Mouse (Mus musculus): ENCODE data around the gene Eci2.
"Not testable (repeated sequence)": the region's sequence is repeated elsewhere in the genome, so short reads cannot be mapped to it uniquely, and the experiment has no call there.

Gene Eci2

GRCm38 (mm10) chr13:34991581-34992273, 35.2 kb downstream of the Eci2 start:
- DNase-seq: no peak

DNA sequence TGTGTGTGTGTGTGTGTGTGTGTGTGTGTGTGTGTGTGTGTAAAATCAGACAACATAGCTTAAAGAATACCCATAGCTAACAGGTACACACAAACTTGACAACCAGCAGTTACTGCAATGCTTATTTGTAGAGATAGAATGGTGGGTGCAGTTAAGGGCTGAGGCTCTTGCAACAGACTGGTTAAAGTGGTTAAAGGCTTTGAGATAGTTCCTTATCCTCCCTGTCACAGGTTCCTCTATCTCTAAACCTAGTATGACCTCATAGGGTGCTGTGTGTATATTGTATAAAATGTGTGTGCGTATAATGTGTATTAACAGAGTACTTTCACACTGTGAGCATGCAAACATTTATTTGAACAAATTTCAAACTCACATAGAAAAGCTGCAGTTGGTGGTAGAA, 43.4 kb downstream of the Eci2 start:
- DNase-seq: not testable (repeated sequence)

- not testable (repeated sequence) for DNase-seq
Measured at GRCm38 (mm10) chr13:34978635-34979034, 48.3 kb downstream of the Eci2 start.

- DNase-seq: no peak
Measured at GRCm38 (mm10) chr13:34977410-34977809, 49.5 kb downstream of the Eci2 start.

GRCm38 (mm10) chr13:34976116-34976515, 50.8 kb downstream of the Eci2 start:
- DNase-seq: no peak

GRCm38 (mm10) chr13:34973770-34974169, 53.1 kb downstream of the Eci2 start:
- no peak for DNase-seq

GRCm38 (mm10) chr13:34973149-34973548, 53.7 kb downstream of the Eci2 start:
- DNase-seq: no peak

DNA sequence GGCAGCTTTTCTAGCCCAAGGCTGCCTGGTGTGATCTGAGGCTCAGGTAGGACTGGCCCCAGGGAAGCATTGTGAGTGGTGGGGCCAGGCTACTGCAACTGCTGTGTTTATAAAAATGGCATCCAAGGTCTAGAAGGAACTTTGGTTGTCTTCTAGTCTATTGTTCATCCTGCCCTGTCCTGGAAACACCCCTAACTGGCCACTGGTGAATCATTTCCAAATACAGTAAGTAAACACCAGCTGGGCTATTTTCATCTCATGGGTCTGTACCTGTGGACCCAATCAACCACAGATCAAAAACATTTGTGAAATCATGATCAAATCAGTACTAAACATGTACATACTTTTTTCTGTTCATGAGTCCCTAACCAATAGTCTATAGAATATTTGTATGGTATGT, 54.4 kb downstream of the Eci2 start:
- not testable (repeated sequence) for DNase-seq

DNA sequence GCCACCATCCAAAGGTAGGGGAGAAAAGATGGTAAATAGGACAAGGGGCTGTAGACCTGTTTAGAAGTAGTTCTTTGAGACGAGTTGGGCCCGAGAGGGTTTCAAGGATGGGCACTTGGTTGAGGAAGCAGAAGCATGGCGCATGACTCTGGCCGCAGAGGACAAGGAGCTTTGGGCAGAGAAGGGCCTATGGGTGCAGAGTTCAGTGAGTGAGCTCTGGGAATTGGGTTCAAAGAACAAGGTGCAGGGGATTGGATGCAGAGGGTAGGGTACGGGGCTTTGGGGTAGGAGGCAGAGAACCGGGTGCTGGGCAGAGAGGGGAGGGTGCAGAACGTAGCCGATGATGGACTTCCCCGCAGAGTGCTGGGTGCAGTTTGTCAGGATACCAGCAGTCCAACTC, 61.2 kb downstream of the Eci2 start:
- DNase-seq: not testable (repeated sequence)

GRCm38 (mm10) chr13:34964866-34965265, 62.0 kb downstream of the Eci2 start:
- DNase-seq: no peak

DNA sequence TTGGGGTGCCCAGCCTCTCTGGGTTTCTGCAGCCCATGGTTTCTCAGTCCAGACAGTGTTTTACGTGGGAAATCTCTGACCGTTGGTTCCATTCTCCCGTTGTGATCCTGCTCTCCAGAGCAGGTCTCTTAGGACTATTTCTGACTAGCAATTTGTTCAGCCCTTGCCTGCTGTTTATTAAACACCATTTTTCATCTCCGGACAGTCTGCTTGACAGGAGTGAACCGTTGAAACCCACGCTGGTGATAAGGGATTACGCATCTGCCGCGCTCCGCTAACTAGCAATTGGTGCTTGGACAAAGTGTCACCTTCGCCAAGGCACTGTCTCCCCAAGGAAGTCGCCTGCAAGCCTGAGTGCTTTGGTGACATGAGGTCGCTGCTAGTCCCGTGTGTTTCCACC, 62.5 kb downstream of the Eci2 start:
- no peak for DNase-seq

DNA sequence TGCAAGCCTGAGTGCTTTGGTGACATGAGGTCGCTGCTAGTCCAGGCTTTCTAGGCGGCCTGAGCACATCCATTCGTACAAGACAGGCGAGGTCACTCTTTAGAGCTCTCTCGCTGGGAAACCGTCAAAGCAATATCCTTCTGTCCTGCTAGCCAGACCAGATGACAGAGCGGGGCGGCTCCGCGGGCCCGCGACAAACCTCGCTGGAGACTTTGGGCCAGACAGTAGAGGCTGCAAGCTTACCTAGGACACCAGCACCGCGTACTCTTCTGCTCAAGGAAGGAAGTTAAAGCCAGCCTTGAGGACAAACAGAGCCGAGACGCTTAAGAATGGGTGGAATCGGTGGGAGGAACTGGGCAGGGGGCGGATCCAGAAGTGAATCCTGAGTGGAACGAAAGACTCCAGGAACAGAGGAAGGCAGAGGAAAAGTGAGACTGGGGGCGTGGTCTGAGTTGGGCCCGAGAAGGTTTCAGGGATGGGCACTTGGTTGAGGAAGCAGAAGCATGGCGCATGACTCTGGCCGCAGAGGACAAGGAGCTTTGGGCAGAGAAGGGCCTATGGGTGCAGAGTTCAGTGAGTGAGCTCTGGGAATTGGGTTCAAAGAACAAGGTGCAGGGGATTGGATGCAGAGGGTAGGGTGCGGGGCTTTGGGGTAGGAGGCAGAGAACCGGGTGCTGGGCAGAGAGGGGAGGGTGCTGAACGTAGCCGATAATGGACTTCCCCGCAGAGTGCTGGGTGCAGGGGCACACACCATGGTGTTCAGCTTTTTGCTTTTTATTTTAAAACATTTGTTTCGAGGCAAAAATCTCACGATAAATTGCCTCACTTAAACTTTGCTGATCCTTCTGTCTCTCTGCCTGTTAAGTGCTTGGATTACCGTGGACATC, 63.1 kb downstream of the Eci2 start, which contains the start of gene Eci3:
Gene Eci3, minus strand, starts transcription at position 300 of the 887 bp plus-strand sequence.
- no peak for DNase-seq

- no peak for DNase-seq
Measured at GRCm38 (mm10) chr13:34960996-34961770, 65.7 kb downstream of the Eci2 start.

DNA sequence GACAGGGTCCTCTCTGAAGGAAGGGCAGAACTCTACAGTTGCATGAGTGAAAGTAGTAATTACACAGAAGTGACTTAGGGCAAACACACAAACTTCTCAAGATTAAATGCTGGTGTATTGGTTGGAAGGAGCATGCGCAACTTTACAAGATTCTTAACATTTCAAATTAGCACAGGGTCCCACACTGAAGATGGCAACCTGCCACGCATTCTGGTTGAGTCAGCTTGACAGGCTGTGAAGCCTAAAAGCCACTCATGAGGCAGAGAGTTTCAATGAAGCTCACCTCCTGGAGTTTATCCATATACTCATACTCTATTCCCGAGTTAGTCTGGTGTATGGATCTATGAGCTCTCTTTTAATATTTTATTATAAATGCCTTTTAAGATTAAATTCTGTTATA, 68.7 kb downstream of the Eci2 start:
- not testable (repeated sequence) for DNase-seq

GRCm38 (mm10) chr13:34956901-34957300, 70.0 kb downstream of the Eci2 start:
- DNase-seq: peak; percentile 58

- not testable (repeated sequence) for DNase-seq
Measured at GRCm38 (mm10) chr13:34951437-34951836, 75.5 kb downstream of the Eci2 start.

GRCm38 (mm10) chr13:34942370-34942769, 84.5 kb downstream of the Eci2 start:
- DNase-seq: no peak

GRCm38 (mm10) chr13:34934931-34935644, 91.8 kb downstream of the Eci2 start:
- no peak for DNase-seq
